In genomic region chr7:44576333-44576844, GRCm38 (mm10) we compare ENCODE assay signal across 20 mouse cellular contexts. TPM values are rescaled to one million over a fixed set of nuclear protein-coding genes. Genes with fewer than 3 reads are reported as not detected.
A peak's percentile ranks its signal among the peaks of the same experiment; 100 is the strongest.
DNase-seq lines count a peak whose midpoint lies in the region; ATAC-seq and TF ChIP-seq lines count a peak whose summit lies in the region.
"Had no signal": no experiment of that assay in that cellular context is flagged by ENCODE, and none has a peak within 500 bp of the region (broad histone marks: within the 10 kb centered on the region; RNA-seq: fewer than 3 reads in every experiment).

No protein-coding gene starts in this region.

- H3K9ac ChIP-seq in intestine, postnatal 0 days (ENCODE audit: low read depth, low read length): no peak overlapping the region
- no peak overlapping the region for H3K9ac ChIP-seq in intestine, embryonic 16.5 days (ENCODE audit: low read depth, low read length)
- H3K9ac ChIP-seq: embryonic facial prominence, embryonic 12.5 days; heart, embryonic 13.5 days; hindbrain, embryonic 14.5 days had no signal

- no peaks in the 10 kb centered on the region for H3K36me3 ChIP-seq in intestine, postnatal 0 days (ENCODE audit: control insufficient read depth, insufficient read depth)
- no peaks in the 10 kb centered on the region for H3K36me3 ChIP-seq in intestine, embryonic 16.5 days (ENCODE audit: control insufficient read depth, insufficient read depth, low read length)
- H3K36me3 ChIP-seq: embryonic facial prominence, embryonic 12.5 days; heart, embryonic 13.5 days had no signal

- H3K27ac ChIP-seq in intestine, postnatal 0 days (ENCODE audit: low read depth, low read length): no peak overlapping the region
- no peak overlapping the region for H3K27ac ChIP-seq in intestine, embryonic 16.5 days (ENCODE audit: low read length)
- H3K27ac ChIP-seq in layer of hippocampus, adult 2 months: no peak overlapping the region
- H3K27ac ChIP-seq: embryonic facial prominence, embryonic 12.5 days; heart, embryonic 13.5 days; hindbrain, embryonic 14.5 days had no signal

- ATAC-seq in intestine, postnatal 0 days: no peak
- no peak for ATAC-seq in intestine, embryonic 16.5 days
- 0 out of 2 replicates have a peak, but pooled peaks have one; percentile 44 for ATAC-seq in megakaryocyte-erythroid progenitor cell, adult 5-6 weeks (replicated peaks; ENCODE audit: low FRiP score, low TSS enrichment, poor library complexity, severe bottlenecking)
- ATAC-seq: forebrain, embryonic 16.5 days had no signal

- DNase-seq in layer of hippocampus, adult 2 months (ENCODE audit: low spot score in 2 of 2): no peak
- no peak for DNase-seq in layer of hippocampus, adult 8-10 months (ENCODE audit: low spot score in 2 of 2)
- DNase-seq in retina, postnatal 1 day: peak; percentile 20
- DNase-seq in retina, embryonic 14.5 days (ENCODE audit: low spot score): no peak
- DNase-seq in frontal cortex, postnatal 25 days (ENCODE audit: low spot score in 2 of 2): no peak
- DNase-seq: adrenal gland, postnatal 14 days; cerebellum, adult 11-12 months; cerebellum, adult 9-10 months; cerebellum, postnatal 25 days; gastrocnemius, postnatal 14 days had no signal

- no peak overlapping the region for H3K4me2 ChIP-seq in intestine, postnatal 0 days (replicated peaks; ENCODE audit: low read depth)
- H3K4me2 ChIP-seq in intestine, embryonic 16.5 days (ENCODE audit: low read depth, low read length): no peak overlapping the region
- H3K4me2 ChIP-seq: embryonic facial prominence, embryonic 12.5 days; heart, embryonic 13.5 days; hindbrain, embryonic 14.5 days had no signal

- WGBS in intestine, postnatal 0 days: 26% methylated on average over 5 of the region's 5 CpGs
- WGBS in intestine, embryonic 16.5 days: 41% methylated on average over 5 of the region's 5 CpGs

- H3K27me3 ChIP-seq in intestine, postnatal 0 days (replicated peaks; ENCODE audit: control insufficient read depth, insufficient read depth, low read length): no peaks in the 10 kb centered on the region
- H3K27me3 ChIP-seq in intestine, embryonic 16.5 days (replicated peaks; ENCODE audit: control insufficient read depth, insufficient read depth, low read length): no peaks in the 10 kb centered on the region; the same call in 1 of the 2 replicates
- H3K27me3 ChIP-seq: CH12.LX; embryonic facial prominence, embryonic 12.5 days had no signal

- no peaks in the 10 kb centered on the region for H3K9me3 ChIP-seq in intestine, postnatal 0 days (ENCODE audit: control insufficient read depth)
- H3K9me3 ChIP-seq in intestine, embryonic 16.5 days (ENCODE audit: control insufficient read depth, low read length): peaks cover 5% of the 10 kb centered on the region
- H3K9me3 ChIP-seq: heart, embryonic 13.5 days had no signal

- 0 out of 2 replicates have a peak, but pooled peaks have one; percentile 11 for TF ChIP-seq CTCF in intestine, postnatal 0 days (IDR thresholded peaks at IDR 0.05; ENCODE audit: low read depth)
- peak; percentile 18 for TF ChIP-seq CTCF in layer of hippocampus, adult 2 months (conservative IDR thresholded peaks at IDR 0.05)

- H3K4me1 ChIP-seq in intestine, postnatal 0 days (replicated peaks; ENCODE audit: control insufficient read depth, insufficient read depth, low read length): no peaks in the 10 kb centered on the region
- no peaks in the 10 kb centered on the region for H3K4me1 ChIP-seq in intestine, embryonic 16.5 days (ENCODE audit: control insufficient read depth, insufficient read depth, low read length)
- H3K4me1 ChIP-seq: embryonic facial prominence, embryonic 12.5 days; heart, embryonic 13.5 days had no signal

- no peak overlapping the region for H3K4me3 ChIP-seq in intestine, postnatal 0 days (ENCODE audit: low read depth, low read length)
- H3K4me3 ChIP-seq in intestine, embryonic 16.5 days (ENCODE audit: low read length): no peak overlapping the region
- no peak overlapping the region for H3K4me3 ChIP-seq in layer of hippocampus, adult 2 months
- H3K4me3 ChIP-seq: embryonic facial prominence, embryonic 12.5 days; heart, embryonic 13.5 days had no signal

RNA-seq across cellular contexts. Expression of gene Napsa, which starts 4.2 kb away (rescaled TPM):
- 0.99 and 1.1 TPM in 2 replicates for polyA plus RNA-seq in intestine, postnatal 0 days (2015; fragmentation: Nextera tagmentation; extraction: Ambion mirVana)
- polyA plus RNA-seq in intestine, embryonic 16.5 days (2015; fragmentation: Nextera tagmentation; extraction: Ambion mirVana): 3.4 and 3.9 TPM in 2 replicates
- not detected for total RNA-seq in layer of hippocampus, adult 2 months (2021)
- total RNA-seq in layer of hippocampus, adult 8-10 months (2022): under 1 TPM in 1 of 4 experiments, not detected in 3; 0.65 TPM
- total RNA-seq in megakaryocyte-erythroid progenitor cell, adult 5-6 weeks (2014; fragmentation: Nextera tagmentation): 5.3 and 10.3 TPM in 2 replicates
- total RNA-seq in megakaryocyte-erythroid progenitor cell, adult 5-6 weeks (2017): 2.0 and 11.0 TPM in 2 replicates
- total RNA-seq: gastrocnemius, postnatal 14 days had no signal

RNA-seq across cellular contexts. Expression of gene Kcnc3, which starts 14.1 kb away (rescaled TPM):
- 0.20 TPM in 2 replicates for polyA plus RNA-seq in intestine, postnatal 0 days (2015; fragmentation: Nextera tagmentation; extraction: Ambion mirVana)
- polyA plus RNA-seq in intestine, embryonic 16.5 days (2015; fragmentation: Nextera tagmentation; extraction: Ambion mirVana): 0.20 and 0.22 TPM in 2 replicates
- total RNA-seq in layer of hippocampus, adult 2 months (2021): 100 to 1,000 TPM; 184 to 186 TPM
- 100 to 1,000 TPM; 133 to 157 (median 145) TPM for total RNA-seq in layer of hippocampus, adult 8-10 months (2022)
- total RNA-seq in megakaryocyte-erythroid progenitor cell, adult 5-6 weeks (2014; fragmentation: Nextera tagmentation): 1.9 and 7.9 TPM in 2 replicates
- total RNA-seq in megakaryocyte-erythroid progenitor cell, adult 5-6 weeks (2017): 0.11 TPM in 1 of 2 replicates, not detected in the other
- total RNA-seq: hematopoietic stem cell, adult 5-6 weeks had no signal
- polyA plus RNA-seq: heart, postnatal 0 days had no signal

RNA-seq across cellular contexts. Expression of gene Nr1h2, which starts 22.6 kb away (rescaled TPM):
- 71.3 and 73.9 TPM in 2 replicates for polyA plus RNA-seq in intestine, postnatal 0 days (2015; fragmentation: Nextera tagmentation; extraction: Ambion mirVana)
- polyA plus RNA-seq in intestine, embryonic 16.5 days (2015; fragmentation: Nextera tagmentation; extraction: Ambion mirVana): 79.3 and 83.3 TPM in 2 replicates
- 10 to 100 TPM; 58.2 to 66.7 TPM for total RNA-seq in layer of hippocampus, adult 2 months (2021)
- total RNA-seq in layer of hippocampus, adult 8-10 months (2022): 10 to 100 TPM; 57.2 to 67.9 (median 61.1) TPM
- total RNA-seq in megakaryocyte-erythroid progenitor cell, adult 5-6 weeks (2014; fragmentation: Nextera tagmentation): 68.7 and 69.2 TPM in 2 replicates
- 28.8 and 59.9 TPM in 2 replicates for total RNA-seq in megakaryocyte-erythroid progenitor cell, adult 5-6 weeks (2017)

RNA-seq across cellular contexts. Expression of gene Pold1, which starts 27.7 kb away (rescaled TPM):
- 16.8 and 18.3 TPM in 2 replicates for polyA plus RNA-seq in intestine, postnatal 0 days (2015; fragmentation: Nextera tagmentation; extraction: Ambion mirVana)
- polyA plus RNA-seq in intestine, embryonic 16.5 days (2015; fragmentation: Nextera tagmentation; extraction: Ambion mirVana): 68.5 and 76.4 TPM in 2 replicates
- total RNA-seq in layer of hippocampus, adult 2 months (2021): 10 to 100 TPM in 1 of 2 experiments, 1 to 10 TPM in 1; 9.0 to 10.5 TPM
- 10 to 100 TPM in 2 of 4 experiments, 1 to 10 TPM in 2; 8.2 to 11.5 (median 10.2) TPM for total RNA-seq in layer of hippocampus, adult 8-10 months (2022)
- total RNA-seq in megakaryocyte-erythroid progenitor cell, adult 5-6 weeks (2014; fragmentation: Nextera tagmentation): 194 and 214 TPM in 2 replicates
- 61.0 and 90.8 TPM in 2 replicates for total RNA-seq in megakaryocyte-erythroid progenitor cell, adult 5-6 weeks (2017)

RNA-seq across cellular contexts. Expression of gene Spib, which starts 44.5 kb away (rescaled TPM):
- polyA plus RNA-seq in intestine, postnatal 0 days (2015; fragmentation: Nextera tagmentation; extraction: Ambion mirVana): 0.17 and 0.33 TPM in 2 replicates
- polyA plus RNA-seq in intestine, embryonic 16.5 days (2015; fragmentation: Nextera tagmentation; extraction: Ambion mirVana): 0.39 and 0.48 TPM in 2 replicates
- total RNA-seq in layer of hippocampus, adult 2 months (2021): under 1 TPM; 0.12 to 0.13 TPM
- under 1 TPM in 1 of 4 experiments, not detected in 3; 0.16 TPM for total RNA-seq in layer of hippocampus, adult 8-10 months (2022)
- 0.67 and 4.7 TPM in 2 replicates for total RNA-seq in megakaryocyte-erythroid progenitor cell, adult 5-6 weeks (2014; fragmentation: Nextera tagmentation)
- total RNA-seq in megakaryocyte-erythroid progenitor cell, adult 5-6 weeks (2017): not detected in 2 replicates
- total RNA-seq: hematopoietic stem cell, adult 5-6 weeks had no signal
- polyA plus RNA-seq: embryonic facial prominence, embryonic 12.5 days; forebrain, embryonic 16.5 days had no signal

Comparison
In these comparisons a context has a peak if more than half of its experiments do, and no peak if none do; other contexts are left out.
1. RNA of gene Kcnc3, which starts 14.1 kb away (total RNA-seq): 184 to 186 TPM in layer of hippocampus, adult 2 months and 133 to 157 TPM in layer of hippocampus, adult 8-10 months; 0.11 to 7.9 TPM in megakaryocyte-erythroid progenitor cell, adult 5-6 weeks; every median in the first group is over 10 times any median in the second.